Mouse (Mus musculus) heart, embryonic 15.5 days (tissue): ENCODE results near the gene Plekhg3. TPM values are rescaled to one million over a fixed set of nuclear protein-coding genes. Genes with fewer than 3 reads are reported as not detected.

Source experiments
- ATAC-seq: fragments of 200-750 bp; cut with Nextera tagmentation; replicated peaks from 2 replicates; pipeline ENCODE4 v1.8.0; 2017; ENCODE audit warnings: low read depth, moderate TSS enrichment; ENCODE audit not compliant: insufficient number of reproducible peaks, insufficient read depth, low FRiP score
- H3K27ac ChIP-seq: fragments of 300-500 bp; sonication (generic); 2 replicates; pipeline ENCODE4 v1.5.1; 2015; ENCODE audit warnings: mild to moderate bottlenecking, inconsistent platforms
- H3K27me3 ChIP-seq: fragments of 300-500 bp; sonication (generic); 2 replicates; pipeline ENCODE4 v1.6.1; 2015; ENCODE audit warnings: inconsistent platforms
- H3K36me3 ChIP-seq: fragments of 300-500 bp; sonication (generic); 2 replicates; pipeline ENCODE4 v1.6.1; 2015; ENCODE audit warnings: mild to moderate bottlenecking, inconsistent platforms
- H3K4me1 ChIP-seq: fragments of 300-500 bp; sonication (generic); replicated peaks from 2 replicates; pipeline ENCODE4 v1.6.1; 2015; ENCODE audit warnings: inconsistent platforms
- H3K4me2 ChIP-seq: fragments of 300-500 bp; sonication (generic); 2 replicates; pipeline ENCODE4 v1.6.1; 2015; ENCODE audit warnings: inconsistent platforms, mild to moderate bottlenecking, moderate library complexity
- H3K4me3 ChIP-seq: fragments of 300-500 bp; sonication (generic); 2 replicates; pipeline ENCODE4 v1.5.1; 2015; ENCODE audit warnings: mild to moderate bottlenecking, inconsistent platforms
- H3K9ac ChIP-seq: fragments of 300-500 bp; sonication (generic); 2 replicates; pipeline ENCODE4 v1.6.1; 2015; ENCODE audit warnings: mild to moderate bottlenecking, inconsistent platforms
- H3K9me3 ChIP-seq: fragments of 300-500 bp; sonication (generic); replicated peaks from 2 replicates; pipeline ENCODE4 v1.6.1; 2016; ENCODE audit warnings: inconsistent platforms
- WGBS: fragments of 180-500 bp; shearing (Covaris S2); methylation state at CpG from one replicate; pipeline ENCODE4 v1.1.7; 2015; ENCODE audit warnings: mixed read lengths; 5-methylcytosine and 5-hydroxymethylcytosine counted together
- polyA plus RNA-seq: library from polyadenylated mRNA; unstranded; fragments of >200 nt; fragmentation: Nextera tagmentation; extraction: Ambion mirVana; gene quantifications from 2 replicates; pipeline ENCODE4 v1.2.1, GENCODE M21; 2015

Gene Plekhg3
- polyA plus RNA-seq, 1 experiment from 2014 or later = 7.1 TPM

DNA sequence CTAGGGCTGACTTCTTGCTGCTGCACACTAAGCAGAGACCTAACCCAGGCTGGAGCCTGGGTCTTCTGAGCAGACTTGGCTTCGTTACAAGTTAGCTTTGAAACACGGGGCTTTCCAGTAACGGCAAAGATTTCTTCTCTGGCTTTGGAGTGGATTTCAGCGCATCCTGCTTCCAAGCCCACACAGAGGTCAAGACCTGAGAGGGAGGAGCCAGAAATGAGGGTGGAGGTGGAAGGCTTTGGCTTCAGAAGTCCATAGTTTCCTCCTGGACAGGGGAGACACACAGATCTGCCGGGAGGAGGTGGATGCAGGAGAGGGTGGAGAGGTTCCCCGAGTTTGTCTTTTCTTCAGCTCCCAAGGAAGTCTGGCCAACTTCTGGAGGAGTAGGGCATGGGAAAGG, 58.8 kb downstream of the Plekhg3 start:
- Histone ChIP-seq H3K4me3 (no peak overlapping the region), H3K36me3 (no peaks in the 10 kb centered on the region), H3K27ac (peak overlapping the region; percentile 60), H3K9ac (no peak overlapping the region), H3K9me3 (no peaks in the 10 kb centered on the region), H3K27me3 (no peaks in the 10 kb centered on the region), H3K4me1 (peaks cover 29% of the 10 kb centered on the region), H3K4me2 (no peak overlapping the region)
- no peak for ATAC-seq
- WGBS = 35% methylated on average over 6 of the region's 6 CpGs

DNA sequence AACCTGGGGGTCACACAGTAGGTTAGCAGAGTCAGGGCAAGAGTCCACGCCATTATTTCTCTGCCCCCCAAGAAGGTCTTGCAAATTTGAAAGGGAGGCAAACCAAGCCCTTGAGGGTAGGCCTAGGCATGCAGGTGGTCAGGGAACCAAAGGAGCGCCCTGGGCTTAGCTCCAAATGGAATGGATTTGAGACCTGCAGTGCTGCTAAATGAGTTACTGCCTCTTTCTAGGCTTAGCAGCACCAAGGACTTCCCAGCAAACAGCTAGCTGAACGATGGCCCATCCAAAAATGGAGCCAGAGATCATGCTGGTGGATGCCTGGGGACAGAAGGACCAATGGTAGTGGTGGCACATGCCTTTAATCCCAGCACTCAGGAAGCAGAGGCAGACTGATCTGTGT, 60.3 kb downstream of the Plekhg3 start:
- Histone ChIP-seq H3K4me1 (peaks cover 34% of the 10 kb centered on the region), H3K9me3 (no peaks in the 10 kb centered on the region), H3K4me3 (no peak overlapping the region), H3K9ac (no peak overlapping the region), H3K27me3 (no peaks in the 10 kb centered on the region), H3K4me2 (no peak overlapping the region), H3K27ac (no peak overlapping the region), H3K36me3 (no peaks in the 10 kb centered on the region)
- no peak for ATAC-seq
- WGBS = 80% methylated on average over 3 of the region's 3 CpGs

DNA sequence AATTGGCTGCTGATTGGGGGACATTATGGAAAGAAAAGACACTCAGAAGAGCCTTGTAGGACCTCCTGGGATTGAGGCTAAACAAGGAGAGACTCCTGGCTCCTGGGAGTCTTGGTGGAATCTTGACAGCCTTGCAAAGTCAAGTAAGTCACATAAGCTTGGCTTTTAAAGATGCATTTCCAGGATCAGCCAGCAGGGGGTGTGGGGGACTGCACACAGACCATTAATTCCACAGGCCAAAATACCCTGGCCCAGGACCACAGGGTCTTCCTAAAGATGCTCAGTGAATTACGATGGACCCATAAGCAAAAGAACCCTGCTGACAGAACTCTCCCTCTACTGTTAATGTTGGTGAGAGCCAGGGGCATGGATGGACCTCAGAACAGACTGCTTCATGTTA, 61.5 kb downstream of the Plekhg3 start:
- H3K36me3 ChIP-seq = no peaks in the 10 kb centered on the region
- no peaks in the 10 kb centered on the region for H3K27me3 ChIP-seq
- no peak for ATAC-seq
- WGBS = 38% methylated on average over 1 of the region's 1 CpGs
- H3K4me1 ChIP-seq = peaks cover 36% of the 10 kb centered on the region
- H3K4me3 ChIP-seq = no peak overlapping the region
- H3K9ac ChIP-seq = no peak overlapping the region
- H3K4me2 ChIP-seq = no peak overlapping the region
- no peak overlapping the region for H3K27ac ChIP-seq
- H3K9me3 ChIP-seq = no peaks in the 10 kb centered on the region

DNA sequence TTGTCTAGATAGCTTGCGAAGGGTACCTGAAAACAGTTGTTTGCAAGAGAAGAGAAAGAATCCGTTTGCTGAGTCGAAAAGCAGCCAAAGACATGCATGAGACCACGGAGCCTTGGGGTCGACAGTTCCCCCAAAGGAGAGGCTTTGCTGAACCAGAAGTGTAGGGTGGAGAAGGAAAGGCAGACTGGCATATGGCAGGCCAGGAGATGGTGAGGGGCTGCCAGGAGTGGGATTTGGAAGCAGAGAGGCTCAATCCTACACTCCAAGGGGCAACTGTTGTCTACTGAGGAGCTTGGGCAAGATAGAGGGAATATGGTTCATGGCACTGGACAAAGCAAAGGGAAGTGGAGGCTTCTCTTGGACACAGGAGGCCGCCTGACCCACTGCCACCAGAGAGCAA, 62.6 kb downstream of the Plekhg3 start:
- H3K9me3 ChIP-seq = no peaks in the 10 kb centered on the region
- ATAC-seq = no peak
- H3K27ac ChIP-seq = peak overlapping the region; percentile 66; the same call in 1 of the 2 replicates
- H3K4me3 ChIP-seq = no peak overlapping the region
- H3K27me3 ChIP-seq = no peaks in the 10 kb centered on the region
- peaks cover 43% of the 10 kb centered on the region for H3K4me1 ChIP-seq
- H3K36me3 ChIP-seq = no peaks in the 10 kb centered on the region
- H3K4me2 ChIP-seq = no peak overlapping the region
- 80% methylated on average over 6 of the region's 6 CpGs for WGBS
- H3K9ac ChIP-seq = no peak overlapping the region

DNA sequence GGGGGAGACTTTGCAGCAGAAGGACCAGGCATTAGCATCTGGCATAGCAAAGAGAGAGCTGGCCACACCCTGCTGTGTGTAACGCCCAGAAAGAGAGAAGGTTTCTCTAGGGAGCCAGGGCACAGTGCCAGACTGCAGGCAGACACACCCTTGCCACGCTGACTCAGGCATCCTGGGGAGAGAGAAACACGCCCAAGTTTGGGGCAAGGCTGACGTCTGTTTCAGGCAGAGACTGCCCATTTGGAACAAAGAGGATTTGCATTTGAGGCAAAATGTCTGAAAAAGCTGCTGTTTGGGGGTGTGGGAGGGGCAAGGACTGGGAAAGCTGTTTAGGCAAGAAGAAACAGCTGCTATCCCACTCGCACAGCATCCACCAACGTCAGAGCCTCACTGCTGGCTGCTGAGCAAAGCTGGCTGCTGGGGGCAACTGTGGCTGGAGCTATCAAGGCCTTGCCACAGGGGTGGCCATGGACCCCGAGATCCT, 63.2 kb downstream of the Plekhg3 start:
- no peaks in the 10 kb centered on the region for H3K36me3 ChIP-seq
- WGBS = 10% methylated on average over 7 of the region's 7 CpGs
- no peak overlapping the region for H3K4me3 ChIP-seq
- no peak overlapping the region for H3K4me2 ChIP-seq
- H3K27ac ChIP-seq = peak overlapping the region; percentile 66
- ATAC-seq = peak; percentile 48; the same call in 1 of the 2 replicates
- H3K9me3 ChIP-seq = no peaks in the 10 kb centered on the region
- peaks cover 43% of the 10 kb centered on the region for H3K4me1 ChIP-seq
- H3K9ac ChIP-seq = no peak overlapping the region
- H3K27me3 ChIP-seq = no peaks in the 10 kb centered on the region

DNA sequence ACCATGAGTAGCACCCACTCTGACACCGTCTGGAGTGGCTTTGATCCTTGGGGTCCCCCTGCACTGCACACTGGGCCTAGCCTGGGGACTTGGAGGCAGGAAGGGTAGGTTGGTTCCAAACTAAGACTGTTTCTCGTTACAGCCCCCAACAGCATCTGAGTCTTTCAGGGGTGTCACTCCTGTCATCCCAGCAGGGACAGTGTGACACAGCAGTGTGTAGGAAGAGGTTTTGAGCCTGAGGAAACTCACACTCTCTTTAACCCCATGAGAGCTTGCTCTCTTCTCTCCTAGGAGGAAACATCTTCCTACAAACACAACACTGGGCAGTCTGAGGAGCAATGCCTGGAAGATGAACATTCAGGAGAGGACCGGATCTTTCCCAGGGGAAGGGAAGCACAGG, 63.9 kb downstream of the Plekhg3 start:
- no peaks in the 10 kb centered on the region for H3K27me3 ChIP-seq
- no peak overlapping the region for H3K4me3 ChIP-seq
- H3K4me2 ChIP-seq = no peak overlapping the region
- H3K9ac ChIP-seq = no peak overlapping the region
- peak overlapping the region; percentile 66; the same call in 1 of the 2 replicates for H3K27ac ChIP-seq
- ATAC-seq = no peak
- 56% methylated on average over 3 of the region's 3 CpGs for WGBS
- no peaks in the 10 kb centered on the region for H3K9me3 ChIP-seq
- peaks cover 1% of the 10 kb centered on the region; the same call in 1 of the 2 replicates for H3K36me3 ChIP-seq
- H3K4me1 ChIP-seq = peaks cover 38% of the 10 kb centered on the region

DNA sequence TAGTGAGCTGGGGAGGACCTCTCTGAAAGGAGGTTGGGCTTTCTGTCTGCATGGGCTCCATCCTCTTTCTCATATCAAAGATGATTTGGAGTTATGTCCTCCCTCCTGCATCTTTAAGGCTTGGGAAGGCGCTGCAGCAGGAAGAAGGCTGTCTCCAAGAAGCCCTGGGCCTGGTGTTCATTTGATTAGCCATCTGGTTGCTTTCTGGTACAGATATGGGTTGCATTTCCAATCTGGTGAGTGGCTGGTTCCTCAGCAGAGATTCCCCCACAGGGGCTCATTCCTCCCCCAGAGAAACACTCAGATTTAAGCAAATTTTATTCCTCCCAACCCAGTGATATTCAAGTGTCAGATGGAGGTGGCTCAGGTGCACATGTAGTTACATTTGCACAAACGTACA, 65.1 kb downstream of the Plekhg3 start:
- Histone ChIP-seq H3K4me3 (no peak overlapping the region), H3K9me3 (no peaks in the 10 kb centered on the region), H3K4me2 (no peak overlapping the region), H3K27me3 (no peaks in the 10 kb centered on the region), H3K36me3 (peaks cover 14% of the 10 kb centered on the region; the same call in 1 of the 2 replicates), H3K4me1 (peaks cover 25% of the 10 kb centered on the region), H3K9ac (no peak overlapping the region), H3K27ac (no peak overlapping the region)
- 78% methylated on average over 2 of the region's 2 CpGs for WGBS
- no peak for ATAC-seq

DNA sequence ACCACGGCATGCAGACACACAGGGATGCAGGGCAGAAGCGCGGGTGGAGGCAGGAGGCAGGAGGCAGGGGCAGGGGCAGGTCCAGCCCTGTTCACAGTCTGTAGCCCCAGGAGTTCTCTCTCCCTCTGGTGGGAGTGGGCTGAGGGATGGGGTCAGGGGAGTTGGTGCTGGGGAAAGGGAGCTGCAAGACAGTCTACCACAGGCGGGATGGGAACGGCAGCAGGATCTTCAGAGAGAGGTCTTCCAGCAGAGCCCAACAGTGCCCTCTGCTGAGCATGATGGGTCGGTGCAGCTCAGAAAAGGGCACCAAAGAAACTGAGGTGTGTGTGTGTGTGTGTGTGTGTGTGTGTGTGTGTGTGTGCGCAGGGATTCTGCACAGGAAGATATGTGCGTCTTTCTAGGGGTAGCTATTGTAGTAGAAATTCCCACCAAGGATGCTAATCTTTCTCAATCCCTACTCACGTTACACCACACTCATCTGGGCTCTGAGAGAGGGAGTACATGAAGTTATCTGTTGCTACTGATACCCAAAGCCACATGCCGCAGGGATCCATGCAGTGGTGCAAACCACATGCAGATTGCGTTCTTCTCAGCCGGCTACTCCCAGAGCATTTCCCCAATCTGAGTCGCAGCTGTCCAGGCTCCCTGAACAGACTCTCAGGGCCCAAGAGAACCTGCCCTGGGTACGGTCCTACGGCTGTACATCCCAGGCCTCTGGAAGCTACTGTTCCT, 65.8 kb downstream of the Plekhg3 start:
- Histone ChIP-seq H3K9ac (no peak overlapping the region), H3K4me2 (no peak overlapping the region), H3K4me3 (no peak overlapping the region), H3K36me3 (peaks cover 14% of the 10 kb centered on the region; the same call in 1 of the 2 replicates), H3K4me1 (peaks cover 25% of the 10 kb centered on the region), H3K27ac (no peak overlapping the region), H3K27me3 (no peaks in the 10 kb centered on the region), H3K9me3 (no peaks in the 10 kb centered on the region)
- no peak for ATAC-seq
- WGBS = 52% methylated on average over 15 of the region's 15 CpGs

DNA sequence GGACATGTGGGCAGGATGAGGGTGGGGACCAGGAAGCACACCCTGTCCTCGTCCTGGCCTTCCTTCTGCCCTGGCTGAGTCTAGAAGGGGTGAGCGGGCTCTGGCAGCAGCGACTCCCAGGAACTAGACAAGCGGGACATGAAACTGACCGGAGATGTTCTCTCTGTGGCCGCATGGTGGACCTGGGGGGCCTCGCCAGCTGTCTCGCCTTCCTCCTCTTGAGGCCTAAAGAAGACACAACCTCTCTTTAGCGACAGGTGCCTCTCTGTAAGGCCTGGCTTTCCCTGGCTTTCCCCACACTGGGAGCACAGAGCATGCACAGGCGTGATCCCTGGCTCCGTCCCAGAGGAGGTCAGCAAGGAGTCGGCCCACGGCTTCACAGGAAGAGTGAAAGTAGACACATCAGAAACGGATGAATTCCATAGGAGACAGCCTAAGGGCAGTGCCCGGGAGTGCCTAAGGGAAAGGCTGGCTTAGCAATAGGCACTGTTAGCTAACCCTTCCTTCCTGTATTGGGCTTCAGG, 66.9 kb downstream of the Plekhg3 start:
- no peak for ATAC-seq
- 68% methylated on average over 15 of the region's 15 CpGs for WGBS
- H3K4me2 ChIP-seq = no peak overlapping the region
- H3K36me3 ChIP-seq = peaks cover 14% of the 10 kb centered on the region; the same call in 1 of the 2 replicates
- no peak overlapping the region for H3K9ac ChIP-seq
- H3K4me3 ChIP-seq = no peak overlapping the region
- H3K4me1 ChIP-seq = peaks cover 25% of the 10 kb centered on the region
- no peak overlapping the region for H3K27ac ChIP-seq
- H3K27me3 ChIP-seq = no peaks in the 10 kb centered on the region
- no peaks in the 10 kb centered on the region for H3K9me3 ChIP-seq

DNA sequence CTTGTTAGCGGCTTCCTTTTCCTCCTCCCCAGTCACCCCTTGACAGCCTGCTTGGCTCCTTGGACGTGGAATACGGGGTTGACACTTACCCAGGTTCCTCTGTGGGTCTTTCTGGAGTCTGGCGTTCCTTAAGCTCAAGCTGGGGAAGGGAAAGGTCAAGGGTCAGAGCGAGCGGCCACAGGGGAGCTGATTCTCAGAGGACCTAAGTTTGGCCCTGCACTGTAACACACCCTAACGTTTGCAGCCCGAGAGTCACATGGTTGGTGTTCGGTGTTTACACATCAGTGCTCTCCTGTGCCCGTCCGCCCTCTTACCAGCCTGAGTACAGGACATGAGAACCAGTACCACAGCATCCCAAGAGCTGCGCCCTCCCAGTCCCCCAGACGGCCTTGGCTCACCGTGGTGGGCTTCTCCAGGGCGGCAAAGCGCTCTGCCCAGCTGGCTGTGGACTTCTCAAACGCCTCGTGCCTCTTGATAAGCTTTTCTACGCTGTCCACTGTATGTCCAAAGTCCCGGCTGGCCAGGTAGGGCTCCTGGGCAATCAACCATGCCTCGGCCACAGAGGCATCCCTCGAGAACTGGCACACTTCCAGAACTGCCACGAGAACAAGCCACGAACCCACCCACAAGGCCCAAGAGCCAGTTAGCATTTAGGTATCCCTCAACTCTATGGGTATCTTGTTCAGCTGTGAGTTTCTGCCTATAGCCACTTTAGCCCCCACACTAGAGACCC, 67.7 kb downstream of the Plekhg3 start:
- WGBS = 76% methylated on average over 24 of the region's 24 CpGs
- no peak for ATAC-seq
- H3K4me2 ChIP-seq = no peak overlapping the region
- H3K9me3 ChIP-seq = no peaks in the 10 kb centered on the region
- no peak overlapping the region for H3K4me3 ChIP-seq
- no peak overlapping the region for H3K27ac ChIP-seq
- no peak overlapping the region for H3K9ac ChIP-seq
- H3K27me3 ChIP-seq = no peaks in the 10 kb centered on the region
- H3K36me3 ChIP-seq = peaks cover 14% of the 10 kb centered on the region; the same call in 1 of the 2 replicates
- H3K4me1 ChIP-seq = peaks cover 25% of the 10 kb centered on the region

DNA sequence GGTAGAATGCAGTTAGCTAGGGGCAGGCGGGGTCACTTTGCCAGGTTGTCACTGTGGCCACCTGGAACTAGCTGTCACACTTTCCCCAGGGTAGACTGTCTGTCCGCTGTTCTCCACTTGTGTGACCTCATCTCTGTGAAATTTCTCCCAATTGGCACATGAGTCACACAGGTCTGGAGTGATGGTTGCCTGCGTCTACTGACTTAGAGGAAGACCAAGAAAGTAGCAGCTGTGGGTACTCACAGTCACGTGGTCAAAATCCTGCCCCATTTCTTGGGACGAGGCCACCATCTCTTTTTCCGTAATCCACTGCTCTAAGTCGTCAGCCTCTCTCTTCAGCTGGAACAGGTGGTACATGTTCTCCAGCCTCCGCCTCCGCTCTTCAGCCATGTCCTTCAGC, 73.1 kb downstream of the Plekhg3 start:
- Histone ChIP-seq H3K36me3 (peaks cover 14% of the 10 kb centered on the region; the same call in 1 of the 2 replicates), H3K4me3 (no peak overlapping the region), H3K9ac (no peak overlapping the region), H3K27ac (no peak overlapping the region), H3K4me2 (no peak overlapping the region), H3K9me3 (no peaks in the 10 kb centered on the region), H3K4me1 (no peaks in the 10 kb centered on the region), H3K27me3 (no peaks in the 10 kb centered on the region)
- ATAC-seq = no peak
- WGBS = 77% methylated on average over 9 of the region's 9 CpGs
